Mouse (Mus musculus): ENCODE results near the gene Exoc4. TPM values are rescaled to one million over a fixed set of nuclear protein-coding genes. Genes with fewer than 3 reads are reported as not detected.

Exoc4 gene
- polyA plus RNA-seq, 1 experiment from 2014 or later: 39.2 TPM

DNA sequence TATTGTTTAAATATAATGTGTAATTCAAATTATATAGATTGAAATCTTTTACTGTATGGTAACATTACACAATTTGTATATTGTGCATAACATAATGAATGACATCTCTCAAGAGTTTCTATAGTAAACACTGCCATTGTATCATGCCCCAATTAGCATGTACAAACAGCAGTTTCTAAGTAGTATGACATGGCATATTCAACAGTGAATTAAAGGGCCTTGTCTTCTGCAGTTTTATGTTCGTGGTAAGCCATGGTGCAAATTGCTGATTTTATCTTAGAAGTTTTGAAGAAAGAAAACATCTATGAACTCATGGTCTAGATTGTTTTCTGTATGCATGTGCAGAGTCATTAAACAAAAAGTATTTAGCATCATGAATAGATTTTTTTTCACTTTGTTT lies 79.4 kb downstream of the Exoc4 start:
- WGBS: 84% methylated on average over 1 of the region's 1 CpGs

GRCm38 (mm10) chr6:33347088-33347775 lies 98.3 kb downstream of the Exoc4 start:
- no peaks in the 10 kb centered on the region for H3K9me3 ChIP-seq
- DNase-seq (ENCODE audit: extremely low spot score, low spot score): no peak
- no peak overlapping the region for H3K27ac ChIP-seq
- H3K4me1 ChIP-seq: peaks cover 13% of the 10 kb centered on the region
- no peaks in the 10 kb centered on the region for H3K27me3 ChIP-seq (ENCODE audit: poor library complexity, severe bottlenecking)
- H3K4me3 ChIP-seq: no peak overlapping the region
- H3K36me3 ChIP-seq (replicated peaks): no peaks in the 10 kb centered on the region
- 46% methylated on average over 1 of the region's 1 CpGs for WGBS

More for the DNA sequence above, 79.4 kb downstream of the Exoc4 start:
- no peaks in the 10 kb centered on the region for H3K27me3 ChIP-seq (ENCODE audit: poor library complexity, severe bottlenecking)
- DNase-seq (ENCODE audit: extremely low spot score, low spot score): no peak
- H3K4me1 ChIP-seq: no peaks in the 10 kb centered on the region
- H3K36me3 ChIP-seq (replicated peaks): 0 out of 2 replicates have a peak, but pooled peaks cover 2% of the 10 kb centered on the region
- H3K4me3 ChIP-seq: no peak overlapping the region
- H3K9me3 ChIP-seq: no peaks in the 10 kb centered on the region
- H3K27ac ChIP-seq: no peak overlapping the region

DNA sequence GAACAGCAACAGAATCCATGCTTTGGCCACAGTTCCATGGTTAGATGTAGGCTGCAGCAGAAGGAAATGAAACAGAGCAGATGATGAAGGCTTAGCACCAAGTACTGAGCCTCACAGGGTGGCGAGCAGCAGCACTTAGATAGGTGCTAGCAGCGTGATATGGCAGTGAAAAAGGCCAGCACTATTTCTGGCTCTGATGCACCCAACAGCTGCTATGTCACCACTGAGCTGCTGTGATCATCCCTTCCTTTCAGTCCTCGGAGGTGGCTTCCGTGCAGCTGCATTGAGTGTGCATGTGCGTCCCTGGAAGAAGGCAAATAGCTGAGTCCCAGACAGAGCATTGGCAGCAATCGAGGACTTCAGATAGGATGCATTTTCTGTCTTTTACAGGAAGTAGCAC lies 112.7 kb downstream of the Exoc4 start:
- no peak for DNase-seq (ENCODE audit: extremely low spot score, low spot score)
- 96% methylated on average over 6 of the region's 6 CpGs for WGBS

DNA sequence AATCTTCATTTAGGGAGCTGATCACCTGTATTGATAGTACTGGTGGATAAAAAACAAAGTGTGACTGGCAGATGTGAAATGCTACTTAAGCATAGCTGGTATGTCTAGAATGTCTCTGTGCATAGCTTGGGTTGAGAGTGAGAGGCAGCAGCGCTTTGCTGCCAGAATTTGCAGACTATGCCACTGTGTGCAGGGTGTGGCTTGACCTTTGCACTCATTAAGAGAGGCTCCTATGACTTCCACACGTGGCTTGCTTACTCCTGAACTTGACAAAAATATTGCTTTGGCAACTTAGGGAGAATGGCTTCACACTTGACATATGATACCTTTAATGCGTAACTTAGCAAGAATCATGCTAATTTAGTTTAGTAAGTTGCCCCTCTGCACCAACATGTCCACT lies 131.6 kb downstream of the Exoc4 start:
- no peaks in the 10 kb centered on the region for H3K36me3 ChIP-seq (replicated peaks)
- H3K27ac ChIP-seq: no peak overlapping the region
- H3K9me3 ChIP-seq: no peaks in the 10 kb centered on the region
- H3K27me3 ChIP-seq (ENCODE audit: poor library complexity, severe bottlenecking): no peaks in the 10 kb centered on the region
- H3K4me3 ChIP-seq: no peak overlapping the region
- DNase-seq (ENCODE audit: extremely low spot score, low spot score): no peak
- peaks cover 8% of the 10 kb centered on the region for H3K4me1 ChIP-seq
- 76% methylated on average over 3 of the region's 3 CpGs for WGBS

More for the DNA sequence above, 112.7 kb downstream of the Exoc4 start:
- Histone ChIP-seq H3K9me3 (no peaks in the 10 kb centered on the region), H3K27ac (no peak overlapping the region), H3K4me3 (no peak overlapping the region), H3K27me3 (ENCODE audit: poor library complexity, severe bottlenecking) (no peaks in the 10 kb centered on the region), H3K4me1 (no peaks in the 10 kb centered on the region), H3K36me3 (replicated peaks) (0 out of 2 replicates have a peak, but pooled peaks cover 3% of the 10 kb centered on the region)

GRCm38 (mm10) chr6:33382176-33382575 lies 133.3 kb downstream of the Exoc4 start:
- Histone ChIP-seq H3K4me3 (no peak overlapping the region), H3K27ac (no peak overlapping the region), H3K36me3 (replicated peaks) (no peaks in the 10 kb centered on the region), H3K27me3 (ENCODE audit: poor library complexity, severe bottlenecking) (no peaks in the 10 kb centered on the region), H3K9me3 (no peaks in the 10 kb centered on the region), H3K4me1 (peaks cover 8% of the 10 kb centered on the region)
- WGBS: 30% methylated on average over 3 of the region's 3 CpGs
- DNase-seq (ENCODE audit: extremely low spot score, low spot score): no peak

- DNase-seq (ENCODE audit: extremely low spot score, low spot score): no peak
- Histone ChIP-seq H3K4me3 (no peak overlapping the region), H3K4me1 (no peaks in the 10 kb centered on the region), H3K27me3 (ENCODE audit: poor library complexity, severe bottlenecking) (no peaks in the 10 kb centered on the region), H3K27ac (no peak overlapping the region), H3K36me3 (replicated peaks) (no peaks in the 10 kb centered on the region), H3K9me3 (no peaks in the 10 kb centered on the region)
- 90% methylated on average over 2 of the region's 2 CpGs for WGBS
These were observed 143.1 kb downstream of the Exoc4 start for GRCm38 (mm10) chr6:33392020-33392419.

- H3K36me3 ChIP-seq (replicated peaks): no peaks in the 10 kb centered on the region
- H3K27ac ChIP-seq: no peak overlapping the region
- DNase-seq (ENCODE audit: extremely low spot score, low spot score): no peak
- WGBS: 63% methylated on average over 1 of the region's 1 CpGs
- H3K4me3 ChIP-seq: no peak overlapping the region
- H3K4me1 ChIP-seq: peaks cover 1% of the 10 kb centered on the region
- no peaks in the 10 kb centered on the region for H3K9me3 ChIP-seq
- no peaks in the 10 kb centered on the region for H3K27me3 ChIP-seq (ENCODE audit: poor library complexity, severe bottlenecking)
These were observed 150.6 kb downstream of the Exoc4 start for GRCm38 (mm10) chr6:33399491-33399890.

DNA sequence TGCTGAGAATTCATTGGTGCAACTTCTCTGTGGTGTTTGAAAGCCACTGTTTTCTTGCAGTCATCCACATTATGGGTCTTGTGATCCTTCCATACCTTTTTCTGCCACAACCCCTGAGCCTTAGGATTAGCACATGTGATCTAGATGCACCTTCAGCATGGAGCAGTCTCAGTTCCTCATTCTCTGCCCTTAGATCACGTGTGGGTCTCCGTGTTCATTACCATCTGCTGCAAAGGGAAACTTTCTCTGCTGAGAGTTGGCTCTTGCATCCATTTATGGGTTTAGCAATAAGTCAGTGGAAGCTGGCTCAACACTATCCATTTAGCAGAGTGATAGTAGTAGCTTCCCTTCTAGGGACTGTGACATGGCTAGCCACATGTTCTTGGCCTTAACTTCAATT lies 152.3 kb downstream of the Exoc4 start:
- Histone ChIP-seq H3K4me1 (peaks cover 16% of the 10 kb centered on the region), H3K27me3 (ENCODE audit: poor library complexity, severe bottlenecking) (no peaks in the 10 kb centered on the region), H3K9me3 (no peaks in the 10 kb centered on the region), H3K36me3 (replicated peaks) (no peaks in the 10 kb centered on the region), H3K4me3 (no peak overlapping the region), H3K27ac (no peak overlapping the region)
- WGBS: 93% methylated on average over 2 of the region's 2 CpGs
- DNase-seq (ENCODE audit: extremely low spot score, low spot score): no peak

DNA sequence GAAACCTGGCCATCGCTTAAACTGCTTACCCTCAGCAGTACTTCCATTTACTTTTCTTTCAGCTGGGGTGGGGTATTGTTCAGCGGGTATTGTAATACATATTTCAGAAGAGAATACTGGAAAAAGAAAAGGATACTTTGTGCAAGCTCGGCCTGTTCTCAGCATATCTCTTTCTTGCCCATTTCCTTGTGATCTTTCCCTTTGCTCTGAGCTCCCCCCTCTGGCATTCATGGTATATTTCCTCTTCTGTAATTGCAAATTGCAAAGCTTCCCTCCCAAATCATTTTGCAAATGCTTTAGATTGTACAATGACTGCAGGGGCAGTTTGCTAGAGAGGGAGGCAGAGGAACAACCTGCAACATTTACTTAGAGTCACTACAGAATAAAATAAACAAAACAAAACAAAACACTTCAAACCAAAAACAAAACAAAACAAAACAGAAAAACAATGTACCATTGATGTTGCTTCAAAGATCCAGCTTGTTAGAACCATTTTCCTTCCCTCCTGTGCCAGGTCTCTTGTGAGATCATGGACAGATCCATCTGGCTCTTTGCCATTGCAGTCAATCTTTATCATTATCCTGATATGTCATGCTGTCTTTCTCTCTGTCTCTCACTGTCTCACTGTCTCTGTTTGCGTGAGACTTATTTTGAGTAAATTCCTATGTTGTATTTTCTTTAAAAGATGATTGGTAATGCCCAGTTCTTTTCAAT lies 156.8 kb downstream of the Exoc4 start:
- Histone ChIP-seq H3K36me3 (replicated peaks) (no peaks in the 10 kb centered on the region), H3K27ac (no peak overlapping the region), H3K9me3 (no peaks in the 10 kb centered on the region), H3K27me3 (ENCODE audit: poor library complexity, severe bottlenecking) (no peaks in the 10 kb centered on the region), H3K4me1 (peaks cover 16% of the 10 kb centered on the region), H3K4me3 (no peak overlapping the region)
- no peak for DNase-seq (ENCODE audit: extremely low spot score, low spot score)
- 55% methylated on average over 4 of the region's 4 CpGs for WGBS

DNA sequence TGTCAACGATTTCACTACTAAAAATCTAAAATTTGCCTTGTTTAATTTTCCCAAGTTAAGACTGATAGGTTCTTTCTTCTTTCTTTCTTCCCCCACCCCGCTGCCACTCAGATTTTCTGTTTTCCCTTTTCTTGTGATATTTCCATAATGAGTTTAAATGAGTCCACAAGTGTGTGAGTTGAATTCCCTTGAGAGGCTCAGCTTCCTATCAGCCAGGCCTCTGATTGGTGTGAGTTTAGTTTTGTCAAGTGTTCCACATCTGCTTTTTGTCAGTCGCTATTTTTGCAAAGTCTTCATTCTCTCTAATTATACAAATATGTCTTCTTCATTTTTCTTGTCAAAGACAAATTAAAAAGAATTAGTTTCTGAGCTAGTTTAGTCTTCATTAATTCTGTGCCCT lies 160.7 kb downstream of the Exoc4 start:
- H3K4me1 ChIP-seq: peaks cover 14% of the 10 kb centered on the region
- H3K27ac ChIP-seq: no peak overlapping the region
- WGBS: 81% methylated on average over 3 of the region's 3 CpGs
- H3K27me3 ChIP-seq (ENCODE audit: poor library complexity, severe bottlenecking): no peaks in the 10 kb centered on the region
- DNase-seq (ENCODE audit: extremely low spot score, low spot score): no peak
- no peaks in the 10 kb centered on the region for H3K36me3 ChIP-seq (replicated peaks)
- H3K9me3 ChIP-seq: no peaks in the 10 kb centered on the region
- H3K4me3 ChIP-seq: no peak overlapping the region

DNA sequence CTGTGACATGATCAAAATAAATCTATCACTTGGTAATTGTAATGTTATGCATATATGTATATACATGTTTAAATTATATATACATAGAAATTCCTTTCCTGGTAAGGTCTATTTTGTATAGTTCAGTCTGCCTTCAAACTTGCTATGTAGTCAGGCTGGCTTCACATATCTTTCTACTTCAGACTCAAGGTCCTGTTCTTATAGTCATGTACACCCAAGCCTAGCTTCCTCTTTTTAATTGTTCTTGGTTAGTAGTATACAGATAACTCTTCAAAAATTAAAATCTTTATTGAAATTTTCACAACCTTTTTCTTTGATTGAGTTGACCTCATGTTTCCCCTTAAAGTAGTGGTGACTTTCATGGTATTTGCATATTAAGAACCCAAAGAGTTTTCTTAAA lies 176.1 kb downstream of the Exoc4 start:
- no peak overlapping the region for H3K4me3 ChIP-seq
- no peaks in the 10 kb centered on the region for H3K27me3 ChIP-seq (ENCODE audit: poor library complexity, severe bottlenecking)

GRCm38 (mm10) chr6:33431207-33431787 lies 182.4 kb downstream of the Exoc4 start:
- no peak for DNase-seq (ENCODE audit: extremely low spot score, low spot score)
- Histone ChIP-seq H3K27me3 (ENCODE audit: poor library complexity, severe bottlenecking) (no peaks in the 10 kb centered on the region), H3K4me1 (peaks cover 10% of the 10 kb centered on the region), H3K36me3 (replicated peaks) (no peaks in the 10 kb centered on the region), H3K27ac (no peak overlapping the region), H3K4me3 (no peak overlapping the region), H3K9me3 (no peaks in the 10 kb centered on the region)
- WGBS: 70% methylated on average over 4 of the region's 4 CpGs

More for the DNA sequence above, 176.1 kb downstream of the Exoc4 start:
- no peak for DNase-seq (ENCODE audit: extremely low spot score, low spot score)
- H3K4me1 ChIP-seq: peaks cover 6% of the 10 kb centered on the region
- no peaks in the 10 kb centered on the region for H3K9me3 ChIP-seq
- no peak overlapping the region for H3K27ac ChIP-seq
- H3K36me3 ChIP-seq (replicated peaks): no peaks in the 10 kb centered on the region

DNA sequence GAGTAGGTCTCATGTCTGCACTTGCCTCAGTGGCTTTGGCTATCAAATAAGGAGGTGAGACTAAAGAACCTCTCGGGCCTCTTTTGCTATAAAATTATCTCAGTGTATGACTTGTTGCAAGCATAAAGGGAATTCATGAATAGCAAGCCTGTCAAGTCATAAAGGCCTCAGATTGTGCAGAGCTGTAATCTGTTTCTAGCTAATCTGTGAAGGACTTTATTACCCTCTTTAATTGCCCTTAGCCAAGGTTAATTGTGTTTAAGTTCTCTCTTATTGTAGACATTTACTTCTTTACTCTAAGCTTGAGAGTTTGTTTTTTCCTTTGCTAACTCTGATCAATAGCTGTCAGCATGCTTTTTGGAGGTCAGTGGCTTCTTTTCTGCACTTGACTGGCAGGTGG lies 191.6 kb downstream of the Exoc4 start:
- Histone ChIP-seq H3K4me1 (0 out of 2 replicates have a peak, but pooled peaks cover 6% of the 10 kb centered on the region), H3K4me3 (no peak overlapping the region), H3K27me3 (ENCODE audit: poor library complexity, severe bottlenecking) (no peaks in the 10 kb centered on the region), H3K9me3 (no peaks in the 10 kb centered on the region), H3K36me3 (replicated peaks) (peaks cover 12% of the 10 kb centered on the region), H3K27ac (no peak overlapping the region)
- 54% methylated on average over 1 of the region's 1 CpGs for WGBS
- DNase-seq (ENCODE audit: extremely low spot score, low spot score): no peak

Measured in forebrain, embryonic 10.5 days (tissue).